Mouse (Mus musculus) thymus, adult 2 months (tissue): ENCODE data around the gene Ankrd65. TPM values are rescaled to one million over a fixed set of nuclear protein-coding genes. Genes with fewer than 3 reads are reported as not detected.
A peak's percentile ranks its signal among the peaks of the same experiment; 100 is the strongest.

Experiments used
- DNase-seq: peaks from one replicate; pipeline ENCODE4 v3.0.0; 2021
- H3K27ac ChIP-seq: fragments of 200-500 bp; 2 replicates; pipeline ENCODE4 v1.5.1; 2012; ENCODE audit warnings: low read length, control low read depth; ENCODE audit not compliant: control insufficient read depth, insufficient read depth
- H3K27me3 ChIP-seq: fragments of 200-500 bp; 2 replicates; pipeline ENCODE4 v1.6.1; 2012; ENCODE audit warnings: mild to moderate bottlenecking, low read length, moderate library complexity, mixed read lengths; ENCODE audit not compliant: control insufficient read depth, insufficient read depth
- H3K36me3 ChIP-seq: fragments of 200-500 bp; 2 replicates; pipeline ENCODE4 v1.6.1; 2012; ENCODE audit warnings: mild to moderate bottlenecking, low read length, moderate library complexity; ENCODE audit not compliant: control insufficient read depth, insufficient read depth
- H3K4me1 ChIP-seq: fragments of 200-500 bp; replicated peaks from 2 replicates; pipeline ENCODE4 v1.6.1; 2012; ENCODE audit warnings: low read length; ENCODE audit not compliant: control insufficient read depth, insufficient read depth
- H3K4me3 ChIP-seq: fragments of 200-500 bp; 2 replicates; pipeline ENCODE4 v1.5.1; 2012; ENCODE audit warnings: mild to moderate bottlenecking, low read length, control low read depth, moderate library complexity; ENCODE audit not compliant: control insufficient read depth, insufficient read depth
- CTCF ChIP-seq: fragments of 200-500 bp; IDR thresholded peaks from 2 replicates; pipeline ENCODE4 v1.5.1; 2012; ENCODE audit warnings: mild to moderate bottlenecking, control low read depth, low read length, moderate library complexity, borderline replicate concordance; ENCODE audit not compliant: control insufficient read depth, poor library complexity, insufficient read depth; ENCODE audit errors: extremely low read depth
- POLR2A ChIP-seq: fragments of 200-500 bp; IDR thresholded peaks from 2 replicates; pipeline ENCODE4 v1.6.1; 2012; ENCODE audit warnings: mild to moderate bottlenecking, low read length, control low read depth, moderate library complexity; ENCODE audit not compliant: control insufficient read depth, poor library complexity, insufficient read depth; ENCODE audit errors: extremely low read depth
- WGBS: fragments of 180-500 bp; shearing (Covaris S2); methylation state at CpG from one replicate; pipeline ENCODE4 v1.1.7; 2018; 5-methylcytosine and 5-hydroxymethylcytosine counted together
- polyA plus RNA-seq: library from polyadenylated mRNA; depleted of rRNA; stranded (reverse); fragments of >200 nt; gene quantifications from 2 replicates; pipeline ENCODE4 v1.2.3, GENCODE M21; 2012

The Ankrd65 gene
- polyA plus RNA-seq, 1 experiment = 0.42 TPM

DNA sequence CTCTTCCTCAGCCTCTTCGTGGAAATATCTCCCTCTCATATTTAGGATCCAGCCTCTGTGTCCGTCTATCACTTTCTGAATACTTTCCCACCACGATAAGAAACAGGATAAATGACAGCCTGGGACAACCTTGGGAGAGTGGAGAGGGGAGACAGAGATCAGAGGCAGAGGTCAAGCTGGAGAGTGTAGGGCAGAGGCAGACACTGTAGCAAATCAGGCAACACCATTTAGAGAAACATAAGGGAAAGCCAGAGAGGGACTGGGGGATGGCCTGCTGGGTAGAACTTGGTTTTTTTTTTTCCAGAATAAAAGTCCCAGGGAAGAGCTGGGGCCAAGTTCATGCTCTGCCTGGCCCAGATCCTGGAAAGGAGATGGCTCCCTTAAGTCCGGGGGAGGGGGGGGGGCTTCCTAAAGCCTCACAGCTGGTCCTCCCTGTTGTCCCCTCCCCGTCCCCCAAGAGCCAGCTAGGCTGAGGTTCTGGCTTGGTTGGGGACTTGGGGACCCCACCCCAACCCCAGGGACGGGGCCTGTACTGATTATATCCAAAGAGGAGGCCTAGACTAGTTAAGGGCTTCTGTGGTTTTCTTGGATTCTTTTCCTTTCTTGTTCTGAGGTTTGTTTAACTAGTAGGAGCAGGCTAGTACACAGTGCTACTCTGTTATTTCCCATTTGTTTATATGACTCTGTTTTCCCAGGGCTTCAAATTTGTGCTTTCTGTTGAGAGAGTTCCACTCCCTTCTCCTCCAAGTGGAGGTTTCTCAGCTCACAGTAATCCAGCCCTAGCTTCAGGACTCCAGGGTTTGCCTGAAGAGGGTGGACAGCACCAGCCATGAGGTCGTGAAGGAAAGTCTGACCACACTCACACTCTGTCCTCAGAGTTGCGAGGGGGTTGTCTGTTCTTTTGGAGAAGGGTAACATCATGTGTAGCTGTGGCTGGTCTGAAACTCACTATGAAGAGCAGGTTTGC, 48.2 kb downstream of the Ankrd65 start:
- H3K36me3 ChIP-seq = no peaks in the 10 kb centered on the region
- TF ChIP-seq POLR2A (no peak), CTCF (no peak)
- 82% methylated on average over 8 of the region's 8 CpGs for WGBS
- H3K4me1 ChIP-seq = peaks cover 24% of the 10 kb centered on the region
- no peaks in the 10 kb centered on the region for H3K27me3 ChIP-seq
- no peak for DNase-seq
- H3K27ac ChIP-seq = no peak overlapping the region
- no peak overlapping the region for H3K4me3 ChIP-seq

DNA sequence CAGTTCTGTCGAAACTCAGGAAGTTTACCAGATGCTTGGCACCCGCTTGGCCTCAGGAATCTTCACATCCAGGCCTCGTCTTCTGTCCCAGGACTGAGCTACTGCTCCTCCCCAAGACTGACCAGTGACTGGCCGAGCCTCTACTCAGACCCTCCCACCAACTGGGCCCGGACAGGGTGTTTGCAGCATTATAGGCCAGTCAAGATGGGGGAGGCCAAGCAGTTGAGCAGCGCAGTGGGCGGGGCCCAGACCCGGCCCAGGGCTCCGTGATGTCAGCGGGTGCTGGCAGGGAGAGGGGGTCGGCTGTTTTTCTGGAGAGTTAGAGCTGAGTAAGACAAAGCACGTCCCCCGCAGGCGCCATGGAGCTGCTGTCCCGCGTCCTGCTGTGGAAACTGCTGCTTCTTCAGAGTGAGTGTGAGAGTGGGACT, 49.3 kb downstream of the Ankrd65 start, which contains the start of gene Mxra8:
Gene Mxra8 (plus strand): TSS at position 198 of the 428 bp plus-strand sequence.
- DNase-seq = no peak
- no peaks in the 10 kb centered on the region for H3K27me3 ChIP-seq
- no peak for TF ChIP-seq CTCF
- no peak for TF ChIP-seq POLR2A
- H3K36me3 ChIP-seq = no peaks in the 10 kb centered on the region
- WGBS = 83% methylated on average over 16 of the region's 16 CpGs
- peaks cover 21% of the 10 kb centered on the region for H3K4me1 ChIP-seq
- peak within 1 kb of the TSS; percentile 39; the same call in 1 of the 2 replicates for H3K4me3 ChIP-seq
- no peak within 1 kb of the TSS for H3K27ac ChIP-seq

DNA sequence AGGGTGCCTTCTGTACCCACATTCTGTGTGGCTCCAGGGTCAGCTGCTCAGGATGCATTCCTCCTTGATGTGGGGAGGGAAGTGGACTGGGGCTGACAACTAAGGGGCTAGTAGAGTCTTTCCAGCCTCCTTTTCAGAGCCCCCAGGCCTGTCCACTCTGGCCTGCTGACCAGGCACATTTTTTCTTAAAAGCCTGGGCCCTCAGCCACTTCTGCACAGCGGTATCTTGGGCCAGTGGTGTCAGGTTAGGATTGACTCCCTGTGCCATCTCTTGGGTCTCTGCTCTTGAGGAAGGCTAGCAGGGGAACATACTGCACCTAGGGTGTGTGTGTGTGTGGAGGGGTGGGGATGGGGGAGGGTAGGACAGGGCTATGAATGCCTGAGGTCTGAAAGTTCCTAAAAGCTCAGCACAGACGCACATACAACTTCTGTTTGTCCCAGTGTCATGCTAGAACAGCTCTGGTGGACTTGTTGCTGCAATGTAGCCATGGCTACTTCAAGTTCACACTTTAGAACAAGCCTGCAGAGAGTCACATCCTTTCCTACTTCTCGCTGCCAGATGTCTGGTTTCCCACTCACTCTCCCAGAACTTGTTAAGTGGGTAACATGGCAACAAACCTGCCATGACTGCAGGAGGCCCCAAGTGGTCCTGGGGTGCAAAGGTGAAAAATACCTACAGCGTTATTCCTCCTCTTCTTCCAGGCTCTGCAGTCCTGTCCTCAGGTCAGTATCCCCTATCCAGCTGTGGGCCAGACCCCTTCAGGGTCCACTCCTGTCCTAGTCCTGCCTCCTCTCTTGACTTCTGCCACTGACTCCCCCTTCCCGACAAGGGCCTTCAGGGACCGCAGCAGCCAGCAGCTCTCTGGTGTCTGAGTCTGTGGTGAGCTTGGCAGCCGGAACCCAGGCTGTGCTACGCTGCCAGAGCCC, 50.1 kb downstream of the Ankrd65 start:
- WGBS = 22% methylated on average over 8 of the region's 8 CpGs
- peak overlapping the region; percentile 39 for H3K4me3 ChIP-seq
- no peak for TF ChIP-seq POLR2A
- no peak for TF ChIP-seq CTCF
- H3K36me3 ChIP-seq = no peaks in the 10 kb centered on the region
- H3K27ac ChIP-seq = no peak overlapping the region
- no peaks in the 10 kb centered on the region for H3K27me3 ChIP-seq
- H3K4me1 ChIP-seq = peaks cover 21% of the 10 kb centered on the region
- DNase-seq = no peak

DNA sequence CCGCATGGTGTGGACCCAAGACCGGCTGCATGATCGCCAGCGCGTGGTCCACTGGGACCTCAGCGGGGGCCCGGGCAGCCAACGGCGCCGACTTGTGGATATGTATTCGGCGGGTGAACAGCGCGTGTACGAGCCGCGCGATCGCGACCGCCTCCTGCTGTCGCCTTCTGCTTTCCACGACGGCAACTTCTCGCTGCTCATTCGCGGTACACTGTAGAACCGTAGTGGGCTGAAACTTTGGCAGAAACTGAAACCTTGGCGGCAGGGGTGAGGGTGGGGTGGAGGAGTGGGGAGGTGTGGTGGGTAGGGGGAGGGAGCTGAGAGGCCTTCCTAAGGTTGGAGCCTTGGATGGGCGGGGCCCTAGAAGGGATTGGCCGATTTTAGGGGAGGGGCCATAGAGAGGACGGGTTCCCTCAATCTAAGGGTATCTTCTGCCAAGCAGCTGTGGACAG, 50.8 kb downstream of the Ankrd65 start:
- Histone ChIP-seq H3K27ac (no peak overlapping the region), H3K4me1 (peaks cover 21% of the 10 kb centered on the region), H3K36me3 (no peaks in the 10 kb centered on the region), H3K4me3 (peak overlapping the region; percentile 39), H3K27me3 (no peaks in the 10 kb centered on the region)
- peak; percentile 64 for DNase-seq
- TF ChIP-seq CTCF = peak; percentile 50; the same call in 1 of the 2 replicates
- no peak for TF ChIP-seq POLR2A
- WGBS = under 1% methylated on average over 32 of the region's 32 CpGs

DNA sequence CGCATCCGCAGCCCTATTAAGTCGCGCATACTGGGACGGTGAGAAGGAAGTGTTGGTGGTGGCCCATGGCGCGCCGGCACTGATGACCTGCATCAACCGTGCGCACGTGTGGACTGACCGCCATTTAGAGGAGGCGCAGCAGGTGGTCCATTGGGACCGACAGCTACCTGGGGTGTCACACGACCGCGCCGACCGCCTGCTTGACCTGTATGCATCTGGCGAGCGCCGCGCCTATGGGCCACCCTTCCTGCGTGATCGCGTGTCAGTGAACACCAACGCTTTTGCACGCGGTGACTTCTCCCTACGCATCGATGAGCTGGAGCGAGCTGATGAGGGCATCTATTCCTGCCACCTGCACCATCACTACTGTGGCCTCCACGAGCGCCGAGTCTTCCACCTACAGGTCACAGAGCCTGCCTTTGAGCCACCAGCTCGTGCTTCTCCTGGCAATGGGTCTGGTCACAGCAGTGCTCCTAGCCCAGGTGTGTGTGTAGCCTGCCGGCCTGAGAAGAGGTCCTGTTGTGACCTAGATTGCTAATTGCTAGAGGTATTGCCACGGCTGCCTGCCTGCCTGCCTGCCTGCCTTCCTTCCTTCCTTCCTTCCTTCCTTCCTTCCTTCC, 51.5 kb downstream of the Ankrd65 start:
- Histone ChIP-seq H3K4me3 (0 out of 2 replicates have a peak overlapping the region, but pooled peaks have one; percentile 39), H3K27ac (no peak overlapping the region), H3K27me3 (no peaks in the 10 kb centered on the region), H3K4me1 (peaks cover 25% of the 10 kb centered on the region), H3K36me3 (no peaks in the 10 kb centered on the region)
- TF ChIP-seq CTCF (no peak), POLR2A (no peak)
- DNase-seq = no peak
- WGBS = 70% methylated on average over 38 of the region's 38 CpGs

DNA sequence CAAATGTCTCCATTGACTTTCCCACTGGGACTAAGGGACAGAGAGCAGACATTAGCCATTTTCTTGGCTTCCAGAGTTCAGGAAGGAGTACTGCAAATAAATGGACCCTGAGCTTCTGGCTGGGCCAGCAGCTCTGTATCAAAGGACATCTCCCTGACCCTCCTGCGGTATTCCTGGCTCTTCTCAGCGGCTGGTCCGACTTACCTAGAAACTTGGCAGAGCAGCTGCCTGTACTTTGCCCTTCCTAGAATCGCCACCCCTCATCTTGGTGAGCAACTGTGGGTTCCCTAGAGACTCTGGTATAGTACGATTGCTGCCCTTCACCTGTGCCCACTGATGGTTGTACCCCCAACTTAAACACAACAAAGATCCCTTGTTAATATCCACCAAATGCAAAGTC, 53.0 kb downstream of the Ankrd65 start:
- no peak for TF ChIP-seq CTCF
- TF ChIP-seq POLR2A = no peak
- no peak for DNase-seq
- H3K27me3 ChIP-seq = no peaks in the 10 kb centered on the region
- peaks cover 27% of the 10 kb centered on the region for H3K4me1 ChIP-seq
- H3K27ac ChIP-seq = no peak overlapping the region
- WGBS = 93% methylated on average over 5 of the region's 5 CpGs
- no peak overlapping the region for H3K4me3 ChIP-seq
- no peaks in the 10 kb centered on the region for H3K36me3 ChIP-seq
